Mouse (Mus musculus): ENCODE results near the gene Cma2. TPM values are rescaled to one million over a fixed set of nuclear protein-coding genes. Genes with fewer than 3 reads are reported as not detected.
"Not testable (repeated sequence)": the region's sequence is repeated elsewhere in the genome, so short reads cannot be mapped to it uniquely, and the experiment has no call there.

The Cma2 gene
- polyA plus RNA-seq, 1 experiment from 2014 or later, result not detected

DNA sequence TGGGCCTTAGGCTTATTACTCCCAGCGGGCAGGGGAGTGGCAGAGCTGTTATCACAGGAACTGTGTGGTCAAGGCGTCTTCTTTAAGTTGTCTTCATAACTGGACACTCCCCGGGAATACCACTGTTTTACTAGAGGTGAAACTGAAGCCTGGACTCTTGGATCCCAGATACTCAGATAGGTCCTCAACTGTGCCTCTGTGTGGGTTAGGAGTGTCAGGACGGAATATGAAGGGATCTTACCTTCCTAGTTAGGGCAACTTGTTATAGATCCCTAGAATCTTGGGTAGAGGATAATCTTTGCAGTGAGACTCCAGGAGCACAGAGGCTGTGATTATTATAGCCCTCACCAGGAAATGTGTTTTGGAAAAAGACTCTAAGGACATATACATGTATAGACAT is 6.2 kb upstream of the Cma2 start, which contains the start of gene Cma1:
TSS of gene Cma1 (minus strand) at position 101 of the 400 bp plus-strand sequence.
- 68% methylated on average over 4 of the region's 4 CpGs for WGBS
- Histone ChIP-seq H3K27ac (ENCODE audit: poor library complexity, severe bottlenecking) (no peak within 1 kb of the TSS), H3K4me1 (replicated peaks) (peaks cover 30% of the 10 kb centered on the region), H3K4me3 (no peak within 1 kb of the TSS), H3K9ac (no peak within 1 kb of the TSS), H3K4me2 (no peak within 1 kb of the TSS), H3K9me3 (replicated peaks) (no peaks in the 10 kb centered on the region), H3K36me3 (no peaks in the 10 kb centered on the region), H3K27me3 (replicated peaks) (no peaks in the 10 kb centered on the region)
- no peak for ATAC-seq (ENCODE audit: insufficient number of reproducible peaks, low FRiP score)

GRCm38 (mm10) chr14:55946269-55946969 is 4.4 kb upstream of the Cma2 start:
- no peak overlapping the region for H3K9ac ChIP-seq
- H3K4me1 ChIP-seq (replicated peaks), result peaks cover 30% of the 10 kb centered on the region
- H3K4me2 ChIP-seq, result no peak overlapping the region
- no peaks in the 10 kb centered on the region for H3K9me3 ChIP-seq (replicated peaks)
- peak; percentile 60; the same call in 1 of the 2 replicates for ATAC-seq (ENCODE audit: insufficient number of reproducible peaks, low FRiP score)
- H3K4me3 ChIP-seq, result no peak overlapping the region
- H3K27ac ChIP-seq (ENCODE audit: poor library complexity, severe bottlenecking), result peak overlapping the region; percentile 79
- WGBS, result 28% methylated on average over 2 of the region's 2 CpGs
- no peaks in the 10 kb centered on the region for H3K27me3 ChIP-seq (replicated peaks)
- H3K36me3 ChIP-seq, result no peaks in the 10 kb centered on the region

- Histone ChIP-seq H3K9ac (no peak overlapping the region), H3K27me3 (replicated peaks) (no peaks in the 10 kb centered on the region), H3K4me3 (no peak overlapping the region), H3K9me3 (replicated peaks) (no peaks in the 10 kb centered on the region), H3K36me3 (no peaks in the 10 kb centered on the region), H3K27ac (ENCODE audit: poor library complexity, severe bottlenecking) (no peak overlapping the region), H3K4me1 (replicated peaks) (no peaks in the 10 kb centered on the region), H3K4me2 (no peak overlapping the region)
- no peak for ATAC-seq (ENCODE audit: insufficient number of reproducible peaks, low FRiP score)
- 14% methylated on average over 1 of the region's 1 CpGs for WGBS
Measured at GRCm38 (mm10) chr14:55963263-55963662, 12.5 kb downstream of the Cma2 start.

GRCm38 (mm10) chr14:55963900-55964299 is 13.1 kb downstream of the Cma2 start:
- not testable (repeated sequence) for H3K4me2 ChIP-seq; H3K4me3 ChIP-seq; H3K27ac ChIP-seq (ENCODE audit: poor library complexity, severe bottlenecking); H3K27me3 ChIP-seq (replicated peaks); H3K4me1 ChIP-seq (replicated peaks); H3K9me3 ChIP-seq (replicated peaks); ATAC-seq (ENCODE audit: insufficient number of reproducible peaks, low FRiP score); H3K36me3 ChIP-seq; H3K9ac ChIP-seq
- WGBS, result 48% methylated on average over 2 of the region's 2 CpGs

- H3K4me1 ChIP-seq (replicated peaks); H3K4me2 ChIP-seq; H3K27me3 ChIP-seq (replicated peaks); ATAC-seq (ENCODE audit: insufficient number of reproducible peaks, low FRiP score); H3K9me3 ChIP-seq (replicated peaks); H3K36me3 ChIP-seq; H3K4me3 ChIP-seq; H3K9ac ChIP-seq; H3K27ac ChIP-seq (ENCODE audit: poor library complexity, severe bottlenecking): not testable (repeated sequence)
- WGBS, result 73% methylated on average over 2 of the region's 3 CpGs
Measured at GRCm38 (mm10) chr14:55987464-55987863, 36.7 kb downstream of the Cma2 start.

- H3K27ac ChIP-seq (ENCODE audit: poor library complexity, severe bottlenecking), result no peak overlapping the region
- H3K4me2 ChIP-seq, result no peak overlapping the region
- H3K9ac ChIP-seq, result no peak overlapping the region
- no peak overlapping the region for H3K4me3 ChIP-seq
- no peaks in the 10 kb centered on the region for H3K36me3 ChIP-seq
- H3K27me3 ChIP-seq (replicated peaks), result no peaks in the 10 kb centered on the region
- WGBS, result 48% methylated on average over 3 of the region's 3 CpGs
- ATAC-seq (ENCODE audit: insufficient number of reproducible peaks, low FRiP score), result no peak
- no peaks in the 10 kb centered on the region for H3K9me3 ChIP-seq (replicated peaks)
- H3K4me1 ChIP-seq (replicated peaks), result no peaks in the 10 kb centered on the region
Measured at GRCm38 (mm10) chr14:56013147-56013546, 62.4 kb downstream of the Cma2 start.

- H3K4me1 ChIP-seq (replicated peaks), result no peaks in the 10 kb centered on the region
- H3K9me3 ChIP-seq (replicated peaks), result no peaks in the 10 kb centered on the region
- 83% methylated on average over 2 of the region's 2 CpGs for WGBS
- H3K4me3 ChIP-seq, result no peak overlapping the region
- no peak overlapping the region for H3K9ac ChIP-seq
- no peak overlapping the region for H3K27ac ChIP-seq (ENCODE audit: poor library complexity, severe bottlenecking)
- no peaks in the 10 kb centered on the region for H3K36me3 ChIP-seq
- no peak overlapping the region for H3K4me2 ChIP-seq
- H3K27me3 ChIP-seq (replicated peaks), result no peaks in the 10 kb centered on the region
- ATAC-seq (ENCODE audit: insufficient number of reproducible peaks, low FRiP score), result no peak
Measured at GRCm38 (mm10) chr14:56013924-56014323, 63.1 kb downstream of the Cma2 start.

DNA sequence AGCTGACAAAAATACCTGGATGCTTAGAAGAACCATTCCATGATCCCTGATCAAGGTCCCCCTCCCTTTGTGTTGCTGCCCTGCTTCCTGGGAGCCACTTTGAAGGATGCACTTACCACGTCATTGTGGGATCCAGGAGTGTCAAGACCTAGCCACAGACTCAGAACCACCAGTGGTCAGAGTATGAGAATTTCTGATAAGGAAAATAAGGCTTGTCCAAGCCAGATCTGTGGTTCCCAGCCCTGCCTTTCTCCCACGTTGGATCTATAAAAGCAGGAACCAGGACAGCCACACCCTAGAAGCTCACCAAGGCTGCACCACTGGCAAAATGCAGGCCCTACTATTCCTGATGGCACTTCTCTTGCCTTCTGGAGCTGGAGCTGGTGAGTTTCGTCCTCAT is 66.9 kb downstream of the Cma2 start, which contains the start of gene Mcpt1:
TSS of gene Mcpt1 (plus strand) at position 301 of the 400 bp plus-strand sequence.
- WGBS, result 66% methylated on average over 3 of the region's 3 CpGs
- ATAC-seq (ENCODE audit: insufficient number of reproducible peaks, low FRiP score); H3K27me3 ChIP-seq (replicated peaks): not testable (repeated sequence)

DNA sequence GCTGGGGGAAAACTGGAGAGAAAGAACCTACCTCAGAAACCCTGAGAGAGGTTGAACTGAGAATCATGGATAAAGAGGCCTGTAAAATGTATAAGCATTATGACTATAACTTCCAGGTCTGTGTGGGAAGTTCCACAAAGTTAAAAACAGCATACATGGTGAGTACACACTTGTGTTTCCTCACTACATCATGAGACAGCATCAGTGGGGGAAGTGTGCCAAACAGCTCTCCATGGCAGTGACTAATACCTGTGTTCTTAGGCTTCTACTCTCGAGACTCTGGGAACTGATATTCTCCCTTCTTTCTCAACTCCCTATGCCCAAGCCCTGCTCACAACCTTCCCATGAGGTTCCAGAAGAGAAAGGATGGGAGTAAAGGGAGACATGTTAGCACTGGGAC is 68.7 kb downstream of the Cma2 start:
- Histone ChIP-seq H3K9me3 (replicated peaks) (no peaks in the 10 kb centered on the region), H3K4me1 (replicated peaks) (no peaks in the 10 kb centered on the region), H3K27ac (ENCODE audit: poor library complexity, severe bottlenecking) (no peak overlapping the region), H3K36me3 (no peaks in the 10 kb centered on the region), H3K4me2 (no peak overlapping the region), H3K27me3 (replicated peaks) (no peaks in the 10 kb centered on the region), H3K9ac (no peak overlapping the region), H3K4me3 (no peak overlapping the region)
- no peak for ATAC-seq (ENCODE audit: insufficient number of reproducible peaks, low FRiP score)
- WGBS, result 59% methylated on average over 1 of the region's 1 CpGs

More for the DNA sequence above, 66.9 kb downstream of the Cma2 start, which contains the start of gene Mcpt1:
- H3K4me1 ChIP-seq (replicated peaks); H3K9ac ChIP-seq; H3K36me3 ChIP-seq; H3K4me2 ChIP-seq; H3K27ac ChIP-seq (ENCODE audit: poor library complexity, severe bottlenecking); H3K9me3 ChIP-seq (replicated peaks); H3K4me3 ChIP-seq: not testable (repeated sequence)

- H3K9ac ChIP-seq; H3K9me3 ChIP-seq (replicated peaks); H3K4me1 ChIP-seq (replicated peaks); H3K27me3 ChIP-seq (replicated peaks); ATAC-seq (ENCODE audit: insufficient number of reproducible peaks, low FRiP score); H3K27ac ChIP-seq (ENCODE audit: poor library complexity, severe bottlenecking); H3K4me2 ChIP-seq; H3K36me3 ChIP-seq; H3K4me3 ChIP-seq: not testable (repeated sequence)
- 58% methylated on average over 4 of the region's 4 CpGs for WGBS
Measured at GRCm38 (mm10) chr14:56021305-56021704, 70.5 kb downstream of the Cma2 start.

All from heart, embryonic 12.5 days (tissue).